Mouse (Mus musculus): ENCODE measurements around the gene Gjd2.

Gjd2 gene

DNA sequence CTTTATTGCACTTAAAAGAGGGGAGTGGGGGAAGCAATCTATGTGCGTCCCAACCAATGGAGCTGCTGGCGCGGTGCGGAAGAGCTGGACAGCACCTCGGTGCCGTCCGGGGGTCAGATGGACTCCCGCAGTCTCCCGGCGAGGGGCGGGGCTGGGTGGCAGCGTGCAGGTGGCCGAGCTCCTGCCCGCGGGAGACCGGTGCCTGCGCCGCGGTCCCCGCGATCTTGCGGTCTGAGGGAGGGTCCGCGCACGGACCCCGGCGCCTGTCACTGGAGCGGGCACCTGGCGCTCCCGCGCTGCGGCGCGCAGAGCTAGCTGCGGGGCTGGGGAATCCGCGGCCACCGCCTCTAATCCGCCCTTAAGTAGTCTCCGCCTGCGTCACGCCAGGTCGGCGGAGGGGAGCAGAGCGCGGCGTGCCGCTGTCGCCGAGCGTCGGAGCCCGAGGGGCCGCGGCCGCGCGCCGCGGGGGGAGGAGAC, at the start of gene Gjd2:
Gene Gjd2 (minus strand): TSS at position 325 of the 477 bp plus-strand sequence.
- peak; percentile 38 for DNase-seq

DNA sequence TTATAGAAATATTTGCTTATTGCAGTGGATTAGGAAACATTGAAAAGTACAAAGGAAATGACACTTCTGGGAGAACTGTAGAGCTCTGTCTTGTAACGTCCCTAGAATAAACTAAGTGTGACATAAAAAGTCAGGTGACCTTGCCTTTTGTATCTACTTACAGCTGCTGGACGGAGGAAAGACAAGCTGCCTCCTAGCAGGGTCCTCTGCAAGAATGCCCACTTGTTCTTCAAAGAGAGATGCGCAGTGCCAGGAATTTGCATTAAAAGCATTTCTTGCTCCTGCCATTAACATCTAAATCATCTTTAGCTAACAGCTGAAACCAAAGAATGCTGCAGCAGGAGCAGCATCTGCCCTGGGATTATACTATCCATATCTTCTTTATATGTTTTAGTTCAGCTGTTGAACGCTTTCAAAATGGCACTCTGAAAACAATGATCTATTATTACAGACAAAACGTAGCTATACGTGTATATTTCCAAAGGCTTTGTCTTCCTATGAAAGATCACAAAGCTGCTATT, 46.7 kb upstream of the Gjd2 start:
- DNase-seq: no peak

DNA sequence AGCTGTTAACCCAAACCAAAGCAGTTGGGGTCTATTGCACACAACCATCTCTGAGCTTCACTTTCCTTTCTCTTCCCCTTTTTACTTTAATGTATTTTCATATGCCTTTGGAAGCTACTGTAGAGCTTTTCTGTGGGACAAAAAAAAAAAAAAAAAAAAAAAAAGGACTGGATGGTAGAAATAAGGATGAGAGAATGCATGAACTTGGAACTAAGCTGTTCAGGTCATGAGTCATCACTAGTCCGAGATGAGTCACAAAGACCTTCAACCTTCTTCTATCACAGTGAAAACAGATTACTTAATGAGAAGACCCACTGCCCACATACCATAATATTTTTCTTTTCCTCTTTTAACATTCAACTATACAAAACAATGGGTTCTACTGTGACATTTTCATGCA, 46.2 kb upstream of the Gjd2 start:
- no peak for DNase-seq

DNA sequence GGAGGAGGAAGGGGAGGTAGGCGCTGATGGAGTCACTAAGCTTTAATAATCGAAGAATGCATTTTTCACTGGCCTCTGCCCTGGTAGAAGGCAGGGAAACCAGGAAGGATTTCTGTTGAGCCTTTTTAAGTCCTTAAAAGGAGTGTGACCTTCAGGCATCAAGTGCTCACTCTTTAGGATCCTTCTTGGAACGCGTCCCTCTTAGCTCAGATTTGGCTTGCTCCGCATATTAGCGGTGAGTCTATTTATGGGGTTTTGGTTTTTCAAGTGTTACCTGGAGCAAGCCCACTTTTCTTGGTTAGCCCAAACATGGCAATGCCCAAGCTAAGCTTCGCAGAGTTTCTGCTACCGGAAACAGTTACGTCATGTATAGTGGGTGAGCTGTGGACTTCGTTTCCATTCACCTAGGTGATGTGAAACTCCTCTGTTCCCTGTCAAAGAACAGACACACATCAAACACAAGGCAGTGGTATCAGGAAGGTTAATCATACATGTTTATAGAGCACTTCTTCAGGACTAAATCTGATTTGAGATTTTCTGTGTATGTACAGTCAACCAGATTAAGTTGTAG, 44.9 kb upstream of the Gjd2 start:
- no peak for DNase-seq

DNA sequence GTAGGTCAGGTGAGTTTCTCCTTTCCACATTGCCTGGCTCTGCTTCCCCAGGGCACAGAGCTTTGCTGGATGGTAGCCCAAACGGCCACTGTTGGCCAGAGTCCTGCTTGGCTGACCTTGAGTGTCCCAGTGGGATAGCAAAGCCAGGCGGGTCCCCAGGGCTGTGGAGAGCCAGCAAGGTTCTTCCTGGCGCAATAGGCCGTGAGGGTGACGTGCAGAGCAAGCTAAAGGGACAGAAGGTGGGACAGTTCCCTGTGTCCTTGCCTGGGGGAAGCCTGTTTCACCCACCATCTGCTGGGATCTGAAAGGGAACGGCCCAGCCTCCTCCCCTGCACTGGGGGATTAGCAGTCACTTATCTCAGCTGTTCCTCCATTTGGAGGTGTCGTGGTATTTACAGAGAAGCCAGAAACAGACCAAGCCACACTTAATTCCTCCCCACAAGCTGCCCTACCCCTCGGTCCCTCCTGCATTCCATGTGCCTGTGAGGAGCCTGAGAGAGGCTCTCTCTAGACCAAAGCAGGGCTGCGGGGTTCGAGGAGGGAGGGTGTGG, 44.0 kb upstream of the Gjd2 start:
- DNase-seq: no peak

DNA sequence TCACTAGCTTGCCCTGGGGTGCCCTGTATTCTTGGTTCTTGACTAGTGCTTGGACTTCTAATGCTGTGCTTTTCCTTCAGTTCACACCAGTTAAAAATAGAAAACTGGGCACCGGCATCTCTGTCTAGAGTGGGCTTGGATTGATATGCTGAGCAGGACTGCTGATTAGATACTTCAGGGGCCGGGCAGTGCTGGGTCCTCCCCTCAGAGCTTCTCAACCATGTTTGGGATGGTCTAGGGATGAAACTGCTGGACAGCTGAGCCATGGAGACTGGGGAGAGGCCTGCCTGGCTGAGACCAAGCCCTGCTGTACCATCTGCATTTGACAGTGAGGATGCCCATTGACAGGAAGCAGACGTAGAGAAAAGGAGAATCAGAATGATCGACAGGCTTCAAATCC, 40.7 kb upstream of the Gjd2 start:
- DNase-seq: no peak

DNA sequence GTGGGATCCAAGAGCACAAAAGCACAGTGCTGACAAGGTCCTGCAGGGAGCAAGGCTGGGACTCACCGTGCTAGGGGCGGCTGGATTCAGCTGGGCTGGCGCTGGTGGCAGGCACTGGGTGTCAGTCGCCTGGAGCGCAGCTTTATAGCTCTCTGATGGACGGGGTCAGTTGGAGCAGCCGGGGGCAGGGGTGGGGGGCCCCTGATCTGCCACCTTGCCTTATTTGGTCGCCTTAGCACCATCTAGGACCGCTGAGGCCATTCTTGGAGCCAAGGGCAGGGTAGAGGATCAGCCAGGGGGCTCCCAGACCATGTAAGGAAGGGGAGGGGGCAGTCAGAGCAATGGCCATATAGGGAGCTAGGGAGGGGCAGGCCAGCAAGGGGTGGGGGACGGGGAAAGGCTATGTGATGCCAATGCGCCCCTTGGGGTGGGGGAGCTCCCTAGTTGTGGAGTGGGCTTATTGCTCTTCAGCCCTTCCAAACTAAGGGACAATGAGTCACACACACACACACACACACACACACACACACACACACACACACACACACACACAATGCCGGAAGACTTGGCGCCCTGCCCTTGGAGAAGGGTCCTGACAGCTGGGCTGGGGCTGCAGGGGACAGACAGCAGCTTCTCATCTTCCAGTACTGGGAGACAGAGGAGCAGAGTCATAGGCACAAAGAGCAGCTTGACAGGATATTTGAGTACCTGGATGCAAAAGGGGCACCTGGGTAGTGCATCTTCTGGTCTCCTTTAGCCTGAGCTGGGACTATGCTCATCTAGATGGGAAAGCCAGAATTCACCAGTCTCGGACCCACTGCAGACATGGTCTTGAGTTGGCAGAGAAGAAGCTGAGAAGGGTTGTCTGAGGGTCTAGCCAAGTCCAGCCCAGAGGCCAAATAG, 39.5 kb upstream of the Gjd2 start, which contains the start of gene Actc1:
Gene Actc1 (minus strand): TSS at position 853 of the 903 bp plus-strand sequence.
- DNase-seq: peak; percentile 12

DNA sequence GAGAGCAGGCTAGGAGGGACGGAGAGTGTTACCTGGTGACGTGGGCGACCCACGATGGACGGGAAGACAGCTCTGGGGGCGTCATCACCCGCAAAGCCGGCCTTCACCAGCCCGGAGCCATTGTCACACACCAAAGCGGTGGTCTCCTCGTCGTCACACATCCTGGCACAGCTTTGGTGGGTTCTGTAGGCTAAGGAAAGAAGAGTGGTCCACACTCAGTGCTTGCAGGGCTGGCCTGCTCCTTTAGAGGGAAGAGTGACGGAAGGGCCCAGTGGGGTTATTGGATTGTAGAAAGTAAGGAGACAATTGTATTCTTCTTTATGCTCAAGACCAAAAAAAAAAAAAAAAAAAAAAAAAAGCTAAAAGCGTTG, 38.4 kb upstream of the Gjd2 start:
- DNase-seq: no peak

DNA sequence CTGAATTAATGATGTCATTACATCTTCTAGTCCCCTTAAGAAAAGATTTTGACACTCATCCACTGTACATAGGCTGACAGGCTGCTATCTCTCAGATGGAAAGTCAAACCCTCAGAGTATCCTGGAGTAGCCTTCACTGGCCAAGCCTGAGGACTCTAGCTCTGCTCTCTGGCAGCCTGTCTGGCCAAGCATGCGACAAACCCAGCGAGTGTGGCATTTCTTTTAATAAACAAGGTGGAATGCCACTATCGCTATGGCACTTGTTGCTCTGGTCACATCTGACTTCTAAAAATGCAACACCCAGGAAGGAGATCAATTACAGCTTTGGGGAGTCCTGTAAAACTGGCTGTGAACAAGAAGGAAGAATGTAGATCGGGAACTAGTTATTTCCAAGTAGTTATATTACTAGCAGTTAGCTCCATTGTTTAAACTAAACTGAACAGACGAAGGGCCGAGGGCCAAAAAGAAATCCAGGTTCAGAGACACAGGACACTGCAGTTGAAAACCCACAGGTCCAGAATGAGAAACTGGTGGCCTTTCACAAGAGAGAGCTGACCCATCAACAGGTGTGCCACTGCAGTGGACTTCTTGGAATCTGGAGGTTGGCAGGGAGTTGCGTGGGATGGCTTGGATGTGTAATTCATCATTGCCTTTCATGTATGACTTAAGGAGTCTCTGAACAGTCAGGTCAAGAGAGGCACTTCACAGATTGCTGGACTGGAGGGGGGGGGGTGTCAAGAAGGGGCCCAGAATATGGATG, 37.9 kb upstream of the Gjd2 start:
- DNase-seq: no peak

DNA sequence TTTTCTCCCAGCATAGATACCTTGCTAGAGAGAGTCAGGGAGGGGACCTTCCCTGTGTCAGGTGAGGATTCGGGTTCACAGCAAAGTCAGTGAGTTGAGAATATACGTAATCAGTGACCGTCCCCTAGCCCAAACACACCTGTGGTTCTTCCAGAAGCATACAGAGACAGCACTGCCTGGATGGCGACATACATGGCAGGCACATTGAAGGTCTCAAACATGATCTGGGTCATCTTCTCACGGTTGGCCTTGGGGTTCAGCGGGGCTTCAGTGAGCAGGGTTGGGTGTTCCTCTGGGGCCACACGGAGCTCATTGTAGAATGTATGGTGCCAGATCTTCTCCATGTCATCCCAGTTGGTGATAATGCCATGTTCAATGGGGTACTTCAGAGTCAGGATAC, 36.7 kb upstream of the Gjd2 start:
- DNase-seq: no peak

DNA sequence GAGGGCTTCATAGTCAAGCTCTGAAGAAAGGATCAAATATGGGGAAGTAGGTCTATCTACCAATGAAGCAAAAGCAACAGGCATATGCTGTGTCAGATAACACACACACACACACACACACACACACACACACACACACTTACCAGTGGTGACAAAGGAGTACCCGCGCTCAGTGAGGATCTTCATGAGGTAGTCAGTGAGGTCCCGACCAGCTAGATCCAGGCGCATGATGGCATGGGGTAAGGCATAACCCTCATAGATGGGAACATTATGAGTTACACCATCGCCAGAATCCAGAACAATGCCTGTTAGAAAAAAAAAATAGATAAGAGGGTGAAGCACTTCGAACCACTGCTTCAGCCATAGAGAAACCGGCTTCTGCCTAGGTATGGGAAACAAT, 36.0 kb upstream of the Gjd2 start:
- no peak for DNase-seq

DNA sequence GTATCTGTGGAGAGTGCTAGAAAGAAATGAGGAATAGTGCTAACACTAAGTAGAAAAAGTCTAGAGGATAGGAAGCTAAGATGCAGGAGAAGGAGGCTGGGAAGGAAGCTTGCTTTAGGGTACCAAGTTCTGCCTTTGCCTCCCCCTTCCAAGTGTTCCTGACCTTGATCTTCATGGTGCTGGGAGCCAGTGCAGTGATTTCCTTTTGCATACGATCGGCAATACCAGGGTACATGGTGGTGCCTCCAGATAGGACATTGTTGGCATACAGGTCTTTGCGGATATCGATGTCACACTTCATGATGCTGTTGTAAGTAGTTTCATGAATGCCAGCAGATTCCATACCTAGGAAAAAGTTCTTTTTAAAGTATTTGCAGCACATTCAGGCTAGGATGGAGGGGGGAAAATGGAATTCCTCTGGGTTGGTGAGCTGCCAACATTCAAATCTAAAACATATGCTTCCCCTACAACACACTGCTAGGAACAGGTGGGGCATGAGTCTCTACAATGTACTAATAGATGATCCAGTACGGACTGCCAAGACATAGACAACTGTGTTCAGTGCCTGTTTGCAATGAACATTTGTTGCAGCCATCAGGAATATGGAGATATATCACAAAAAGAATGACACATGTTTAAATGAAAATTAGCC, 34.7 kb upstream of the Gjd2 start:
- no peak for DNase-seq

DNA sequence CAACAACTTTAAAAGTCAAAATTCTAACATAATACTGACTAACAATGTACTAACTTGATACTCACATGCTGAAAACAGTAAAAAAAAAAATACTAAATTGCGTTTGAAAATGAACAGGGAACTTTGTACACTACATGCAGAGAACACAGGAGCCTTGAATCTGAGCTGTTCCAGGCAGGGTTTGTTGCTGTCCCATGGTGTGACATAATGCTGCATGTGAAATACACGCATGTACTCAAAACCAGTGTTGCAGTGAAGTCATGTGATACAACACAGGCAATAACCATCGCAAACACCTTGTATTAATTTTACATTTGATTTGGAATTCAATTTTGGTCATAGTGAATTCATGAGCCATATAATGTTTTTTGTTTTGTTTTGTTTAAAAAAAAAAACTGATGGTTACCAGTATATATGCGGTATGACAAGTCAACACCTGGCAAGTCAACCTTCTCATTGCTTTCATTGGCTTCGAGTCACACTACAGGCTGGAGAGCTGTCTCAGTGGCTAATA, 32.8 kb upstream of the Gjd2 start:
- no peak for DNase-seq

DNA sequence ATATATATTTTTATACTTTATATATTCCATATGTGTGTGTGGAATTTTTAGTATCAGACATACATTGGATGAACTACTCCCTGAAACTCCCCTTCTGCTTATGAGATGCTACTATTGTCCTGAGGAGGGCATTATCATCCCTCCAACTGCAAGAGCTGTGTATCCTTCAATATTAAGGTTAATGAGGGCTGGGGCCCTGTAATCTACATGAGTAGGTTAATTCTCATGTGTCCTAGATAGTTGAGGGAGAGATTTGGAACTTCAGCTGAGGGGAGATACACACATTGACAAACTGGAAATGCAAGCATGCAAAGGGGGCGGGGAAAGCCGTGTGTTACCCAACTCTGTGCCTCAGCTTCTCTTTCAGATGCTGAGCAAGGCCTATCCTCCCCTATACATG, 24.5 kb upstream of the Gjd2 start:
- no peak for DNase-seq

DNA sequence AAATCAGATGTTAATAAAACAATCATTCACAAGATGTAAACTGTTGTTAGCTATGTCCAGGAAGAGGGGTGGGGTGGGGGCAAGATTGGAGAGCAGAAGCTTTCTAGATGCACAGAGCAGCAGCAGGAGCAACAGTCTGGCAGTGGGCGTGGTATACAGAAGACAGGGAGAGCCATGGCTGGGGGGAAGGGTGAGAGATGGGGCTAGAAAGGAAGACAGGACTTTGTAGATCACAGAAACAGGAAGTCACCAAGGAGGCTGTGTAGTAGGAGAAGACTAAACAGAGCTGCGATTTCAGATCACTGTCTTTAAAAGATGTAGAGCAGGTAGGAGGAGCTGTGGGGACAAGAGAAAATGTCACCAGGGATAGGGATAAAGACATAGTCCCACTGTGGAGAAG, 18.8 kb upstream of the Gjd2 start:
- DNase-seq: no peak

DNA sequence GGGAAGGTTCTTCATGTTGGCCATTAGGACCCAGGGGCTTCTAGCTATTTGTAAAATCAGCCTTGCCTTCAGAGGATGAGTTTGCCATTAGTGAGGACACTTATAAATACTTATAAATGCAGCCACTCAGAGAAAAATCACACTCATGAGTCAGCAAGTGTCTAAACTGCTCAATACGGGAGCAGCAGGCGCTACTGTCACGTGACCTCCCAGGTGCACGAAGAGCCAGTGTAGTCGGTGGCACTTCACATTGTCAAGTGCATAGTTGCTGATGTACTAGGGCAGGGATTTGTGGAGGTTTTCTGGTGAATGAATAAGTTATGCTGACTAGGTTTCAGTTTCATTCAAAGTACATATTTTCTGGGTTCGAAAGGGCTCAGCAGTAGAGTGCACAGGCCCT, 10.0 kb upstream of the Gjd2 start:
- DNase-seq: no peak

DNA sequence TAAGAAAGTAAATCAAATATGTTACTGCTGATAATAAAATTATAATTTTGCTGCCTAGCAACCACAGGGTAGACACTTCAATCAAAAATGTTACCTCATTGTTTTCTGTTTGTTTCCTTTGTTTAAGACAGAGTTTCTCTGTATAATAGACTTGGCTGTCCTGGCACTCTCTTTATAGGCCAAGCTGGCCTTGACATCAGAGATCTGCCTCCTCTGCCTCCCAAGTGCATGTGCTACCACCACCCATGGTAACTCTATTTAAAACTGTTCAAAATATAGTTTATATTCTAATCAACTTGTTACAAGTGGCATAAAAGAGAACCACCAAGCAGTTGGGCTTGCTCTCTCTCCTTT, 6.8 kb upstream of the Gjd2 start:
- DNase-seq: no peak

DNA sequence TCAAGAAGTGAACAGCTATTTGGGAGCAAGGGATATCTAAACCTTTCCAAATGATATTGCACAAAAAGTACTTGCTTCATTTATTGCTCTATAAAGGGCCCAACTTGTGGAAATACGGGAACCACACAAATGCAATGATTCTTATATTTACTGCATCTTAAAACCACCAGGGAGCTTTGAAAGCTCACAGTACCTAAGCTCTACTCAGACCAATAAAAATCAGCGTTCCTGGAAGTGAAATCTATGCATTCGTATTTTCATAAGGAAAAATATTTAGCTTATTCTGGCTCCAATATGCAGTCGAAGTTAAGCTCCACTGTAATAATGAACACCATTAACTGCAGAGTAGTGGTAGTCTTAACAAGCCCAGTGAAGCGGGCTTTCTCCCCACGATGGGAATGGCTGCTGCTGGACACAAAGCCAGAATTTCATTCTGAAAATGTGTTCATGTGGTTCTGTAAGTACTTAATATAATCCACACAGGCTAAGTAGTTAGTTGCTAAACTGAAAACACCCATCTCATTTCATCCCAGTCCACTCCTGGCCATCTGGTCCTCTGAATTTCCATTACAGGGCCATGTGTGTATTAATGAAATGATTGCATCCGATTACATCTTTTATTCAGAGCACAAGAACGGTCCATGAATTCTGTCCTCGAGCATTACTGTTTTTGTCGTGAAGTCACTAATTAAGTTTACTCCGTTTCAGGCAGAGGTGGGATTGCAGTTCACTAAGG, 6.2 kb upstream of the Gjd2 start:
- no peak for DNase-seq

DNA sequence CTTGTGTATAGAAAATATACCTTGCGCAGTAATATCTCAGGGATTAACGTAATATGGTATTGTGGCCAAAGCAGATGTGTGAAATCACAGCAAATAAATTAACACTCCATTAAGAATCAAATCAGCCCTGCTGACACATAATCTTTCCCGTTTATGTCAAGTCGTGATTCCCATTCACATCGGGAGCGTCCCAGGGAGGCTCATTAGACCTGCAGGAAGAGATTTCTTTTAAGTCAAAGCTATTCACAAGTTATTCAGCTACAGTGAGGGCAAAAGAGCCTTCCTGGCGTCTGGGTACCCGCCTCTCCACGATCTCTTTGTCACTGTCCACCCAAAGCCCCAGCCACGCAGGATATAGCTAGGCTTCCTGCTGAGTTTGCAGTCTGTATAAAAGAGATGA, 4.7 kb upstream of the Gjd2 start:
- DNase-seq: no peak

DNA sequence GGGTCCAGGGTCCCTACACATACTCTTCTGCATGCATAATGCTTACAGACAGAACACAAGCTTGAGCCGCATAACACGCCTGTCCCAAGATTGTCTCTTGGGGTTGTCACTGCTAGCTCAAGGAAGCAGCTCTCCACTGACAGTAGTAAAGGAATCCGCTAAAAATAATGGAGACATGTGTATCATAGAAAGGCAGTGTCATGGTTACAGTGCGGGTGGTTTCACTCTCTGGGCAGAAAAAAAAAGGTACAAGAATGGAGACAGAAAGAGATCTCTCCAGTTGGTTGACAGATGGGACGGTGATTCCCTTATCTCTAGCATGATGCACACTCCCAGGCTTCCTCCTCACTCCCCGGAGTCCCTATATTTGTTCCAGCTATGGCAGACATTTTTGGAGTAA, 1.4 kb upstream of the Gjd2 start:
- no peak for DNase-seq

DNA sequence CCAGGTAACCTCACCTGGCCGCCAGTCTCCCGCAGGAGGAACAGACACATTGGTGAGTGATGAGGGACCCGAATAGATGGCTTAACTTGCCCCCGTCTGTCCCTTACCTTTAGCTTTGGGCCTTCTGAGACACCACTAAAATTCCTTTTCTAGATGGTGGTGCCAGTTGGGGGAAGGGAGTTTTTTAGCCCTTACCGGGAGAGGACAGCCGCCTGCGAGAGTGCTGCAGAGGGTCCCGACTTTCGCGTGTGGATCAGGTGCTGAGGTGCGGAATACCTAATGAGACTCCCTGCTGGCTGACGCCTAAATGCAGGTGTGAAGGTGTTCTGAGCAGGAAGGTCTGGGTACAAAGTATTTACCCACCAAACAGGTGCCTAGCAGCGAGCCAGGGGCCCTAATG, 427 bp upstream of the Gjd2 start:
- peak; percentile 12 for DNase-seq

DNA sequence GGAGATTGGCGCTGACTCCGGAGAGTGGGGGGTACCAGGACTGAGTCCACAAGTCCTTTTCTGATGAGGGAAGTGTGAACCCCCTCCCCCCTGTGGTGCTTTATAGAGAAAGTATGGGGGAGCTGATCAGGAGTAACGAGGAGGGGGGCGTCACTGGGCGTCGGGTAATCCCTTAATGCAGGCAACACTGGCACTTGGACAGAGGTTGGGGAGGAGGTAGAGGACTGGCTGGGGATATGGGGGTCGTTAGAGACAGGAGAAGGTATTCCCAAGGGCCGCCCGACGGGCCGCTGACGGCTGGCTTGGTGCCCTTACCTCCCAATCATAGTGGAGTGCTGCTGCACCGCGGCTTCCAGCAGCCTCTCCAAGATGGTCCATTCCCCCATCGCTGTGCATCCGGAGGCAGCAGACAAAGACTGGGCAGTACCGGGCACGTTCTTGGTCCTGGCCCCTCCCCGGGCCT, 639 bp downstream of the Gjd2 start:
- peak; percentile 62 for DNase-seq

Measured in right cerebral cortex, postnatal 4 days (tissue).